21 mouse cellular contexts compared by ENCODE assay signal in the genomic region with DNA sequence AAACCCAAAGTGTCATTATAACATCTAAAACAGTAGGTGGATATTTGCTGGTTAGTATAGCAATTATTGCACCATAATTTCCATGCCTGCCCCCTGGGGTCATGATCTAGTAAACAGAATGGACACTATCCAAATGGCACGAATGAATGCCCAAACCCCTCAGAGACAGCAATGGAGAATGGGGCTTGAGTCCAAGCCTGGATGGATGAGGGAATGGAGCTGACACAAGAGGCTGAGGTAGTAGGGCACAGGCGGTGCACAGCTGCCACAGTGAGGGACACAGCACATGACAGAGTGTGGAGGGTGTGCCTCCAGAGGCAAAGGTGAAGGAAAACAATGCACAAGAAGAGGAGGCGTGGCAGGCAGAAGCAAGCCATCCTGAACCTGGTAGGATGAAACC.
A peak's percentile ranks its signal among the peaks of the same experiment; 100 is the strongest.
DNase-seq lines count a peak whose midpoint lies in the region; ATAC-seq and TF ChIP-seq lines count a peak whose summit lies in the region.
"Had no signal": no experiment of that assay in that cellular context is flagged by ENCODE, and none has a peak within 500 bp of the region (broad histone marks: within the 10 kb centered on the region; RNA-seq: fewer than 3 reads in every experiment).

No protein-coding gene starts in this region.

- no peaks in the 10 kb centered on the region for H3K27me3 ChIP-seq in forebrain, embryonic 10.5 days (ENCODE audit: poor library complexity, severe bottlenecking)
- H3K27me3 ChIP-seq in forebrain, postnatal 0 days (ENCODE audit: insufficient read depth, low read length), result no peaks in the 10 kb centered on the region
- H3K27me3 ChIP-seq in forebrain, embryonic 15.5 days, result no peaks in the 10 kb centered on the region
- H3K27me3 ChIP-seq in neural tube, embryonic 13.5 days, result no peaks in the 10 kb centered on the region
- H3K27me3 ChIP-seq: heart, embryonic 15.5 days; hindbrain, embryonic 15.5 days; liver, embryonic 12.5 days; lung, embryonic 15.5 days; stomach, embryonic 15.5 days had no signal

- no peak overlapping the region for H3K4me2 ChIP-seq in forebrain, postnatal 0 days (ENCODE audit: low read depth)
- H3K4me2 ChIP-seq in forebrain, embryonic 15.5 days (replicated peaks), result no peak overlapping the region
- H3K4me2 ChIP-seq in neural tube, embryonic 13.5 days, result no peak overlapping the region
- H3K4me2 ChIP-seq: heart, embryonic 15.5 days; hindbrain, embryonic 15.5 days; liver, embryonic 12.5 days; lung, embryonic 15.5 days; stomach, embryonic 15.5 days had no signal

- no peak for ATAC-seq in forebrain, postnatal 0 days
- ATAC-seq in forebrain, embryonic 15.5 days (replicated peaks), result peak; percentile 69
- ATAC-seq in neural tube, embryonic 13.5 days (ENCODE audit: low read depth), result peak; percentile 34; the same call in 1 of the 2 replicates
- ATAC-seq: liver, embryonic 12.5 days had no signal

- WGBS in forebrain, embryonic 10.5 days, result 81% methylated on average over 3 of the region's 3 CpGs
- WGBS in forebrain, postnatal 0 days, result 58% methylated on average over 3 of the region's 3 CpGs
- 46% methylated on average over 3 of the region's 3 CpGs for WGBS in forebrain, embryonic 15.5 days
- 30% methylated on average over 3 of the region's 3 CpGs for WGBS in neural tube, embryonic 13.5 days

- H3K4me1 ChIP-seq in forebrain, embryonic 10.5 days, result peaks cover 4% of the 10 kb centered on the region
- H3K4me1 ChIP-seq in forebrain, postnatal 0 days (ENCODE audit: insufficient read depth), result no peaks in the 10 kb centered on the region
- H3K4me1 ChIP-seq in forebrain, embryonic 15.5 days, result peaks cover 11% of the 10 kb centered on the region; the same call in 1 of the 2 replicates
- peaks cover 26% of the 10 kb centered on the region for H3K4me1 ChIP-seq in neural tube, embryonic 13.5 days (replicated peaks)
- H3K4me1 ChIP-seq: heart, embryonic 15.5 days; limb, embryonic 10.5 days; liver, embryonic 12.5 days; lung, embryonic 15.5 days; midbrain, embryonic 10.5 days; stomach, embryonic 15.5 days had no signal

- H3K9ac ChIP-seq in forebrain, postnatal 0 days, result no peak overlapping the region
- no peak overlapping the region for H3K9ac ChIP-seq in forebrain, embryonic 15.5 days (replicated peaks)
- no peak overlapping the region for H3K9ac ChIP-seq in neural tube, embryonic 13.5 days
- H3K9ac ChIP-seq: heart, embryonic 15.5 days; hindbrain, embryonic 15.5 days; liver, embryonic 12.5 days; lung, embryonic 15.5 days; stomach, embryonic 15.5 days had no signal

- peaks cover 4% of the 10 kb centered on the region; the same call in 1 of the 2 replicates for H3K9me3 ChIP-seq in forebrain, embryonic 10.5 days
- no peaks in the 10 kb centered on the region for H3K9me3 ChIP-seq in forebrain, postnatal 0 days (ENCODE audit: low read length)
- no peaks in the 10 kb centered on the region for H3K9me3 ChIP-seq in forebrain, embryonic 15.5 days
- H3K9me3 ChIP-seq in neural tube, embryonic 13.5 days, result 0 out of 2 replicates have a peak, but pooled peaks cover 3% of the 10 kb centered on the region
- H3K9me3 ChIP-seq: heart, embryonic 15.5 days; hindbrain, embryonic 15.5 days; limb, embryonic 10.5 days; liver, embryonic 12.5 days; lung, embryonic 15.5 days; midbrain, embryonic 10.5 days; stomach, embryonic 15.5 days had no signal

- no peak for DNase-seq in forebrain, embryonic 10.5 days (ENCODE audit: extremely low spot score, low spot score)
- no peak for DNase-seq in forebrain, postnatal 0 days
- DNase-seq in embryo, embryonic 11 days, result peak; percentile 35
- no peak for DNase-seq in thymus, postnatal 4 days
- DNase-seq in urinary bladder, postnatal 36 days (ENCODE audit: low spot score in 2 of 2), result no peak
- no peak for DNase-seq in heart, adult 8-10 months (ENCODE audit: low spot score)
- DNase-seq: kidney, adult 9 months; kidney, postnatal 4 days; right cerebral cortex, adult 18-20 months; spleen, adult 18-20 months had no signal

- H3K36me3 ChIP-seq in forebrain, embryonic 10.5 days (replicated peaks), result no peaks in the 10 kb centered on the region
- no peaks in the 10 kb centered on the region for H3K36me3 ChIP-seq in forebrain, postnatal 0 days (ENCODE audit: insufficient read depth)
- H3K36me3 ChIP-seq in forebrain, embryonic 15.5 days, result no peaks in the 10 kb centered on the region
- H3K36me3 ChIP-seq in neural tube, embryonic 13.5 days, result no peaks in the 10 kb centered on the region
- H3K36me3 ChIP-seq: G1E; heart, embryonic 15.5 days; hindbrain, embryonic 15.5 days; limb, embryonic 10.5 days; liver, embryonic 12.5 days; lung, embryonic 15.5 days; midbrain, embryonic 10.5 days; stomach, embryonic 15.5 days had no signal

- TF ChIP-seq CTCF in forebrain, postnatal 0 days (IDR thresholded peaks at IDR 0.05; ENCODE audit: low read depth), result no peak

- peak overlapping the region; percentile 63; the same call in 1 of the 2 replicates for H3K27ac ChIP-seq in forebrain, embryonic 10.5 days
- H3K27ac ChIP-seq in forebrain, postnatal 0 days (ENCODE audit: low read depth, low read length), result no peak overlapping the region
- no peak overlapping the region for H3K27ac ChIP-seq in forebrain, embryonic 15.5 days (replicated peaks)
- H3K27ac ChIP-seq in neural tube, embryonic 13.5 days (replicated peaks), result peak overlapping the region; percentile 43
- H3K27ac ChIP-seq: heart, embryonic 15.5 days; limb, embryonic 10.5 days; liver, embryonic 12.5 days; lung, embryonic 15.5 days; midbrain, embryonic 10.5 days; stomach, embryonic 15.5 days had no signal

- H3K4me3 ChIP-seq in forebrain, embryonic 10.5 days, result no peak overlapping the region
- H3K4me3 ChIP-seq in forebrain, postnatal 0 days (ENCODE audit: low read depth, low read length), result no peak overlapping the region
- H3K4me3 ChIP-seq in forebrain, embryonic 15.5 days, result no peak overlapping the region
- no peak overlapping the region for H3K4me3 ChIP-seq in neural tube, embryonic 13.5 days
- H3K4me3 ChIP-seq: heart, embryonic 15.5 days; hindbrain, embryonic 15.5 days; limb, embryonic 10.5 days; liver, embryonic 12.5 days; lung, embryonic 15.5 days; midbrain, embryonic 10.5 days; myocyte; stomach, embryonic 15.5 days had no signal

Comparison
In these comparisons a context has a peak if more than half of its experiments do, and no peak if none do; other contexts are left out.
1. H3K27ac ChIP-seq: peak in forebrain, embryonic 10.5 days (single experiment) and neural tube, embryonic 13.5 days (single experiment); none in forebrain, postnatal 0 days (single experiment) and forebrain, embryonic 15.5 days (single experiment).